Mouse (Mus musculus): ENCODE data around the gene Hoxb8. TPM values are rescaled to one million over a fixed set of nuclear protein-coding genes. Genes with fewer than 3 reads are reported as not detected.

The Hoxb8 gene
- polyA plus RNA-seq, 1 experiment = 0.48 TPM

- Histone ChIP-seq H3K27ac (ENCODE audit: insufficient read depth, low read length) (0 out of 2 replicates have a peak overlapping the region, but pooled peaks have one; percentile 22), H3K9me3 (replicated peaks; ENCODE audit: control insufficient read depth, insufficient read depth, low read length, poor library complexity, severe bottlenecking) (no peaks in the 10 kb centered on the region), H3K9ac (ENCODE audit: low read depth, poor library complexity, severe bottlenecking) (no peak overlapping the region), H3K27me3 (ENCODE audit: control insufficient read depth, insufficient read depth, low read length, poor library complexity, severe bottlenecking) (peaks cover 13% of the 10 kb centered on the region), H3K4me3 (ENCODE audit: low read depth, low read length) (no peak overlapping the region), H3K4me1 (ENCODE audit: control insufficient read depth, insufficient read depth, low read length) (peaks cover 3% of the 10 kb centered on the region), H3K36me3 (ENCODE audit: control insufficient read depth, insufficient read depth, low read length, poor library complexity, severe bottlenecking) (0 out of 2 replicates have a peak, but pooled peaks cover 3% of the 10 kb centered on the region)
- no peak for TF ChIP-seq POLR2A (IDR thresholded peaks at IDR 0.05; ENCODE audit: insufficient read depth, low read length)
- no peak for TF ChIP-seq EP300 (IDR thresholded peaks at IDR 0.05; ENCODE audit: insufficient read depth, low read depth, low read length)
- TF ChIP-seq CTCF (IDR thresholded peaks at IDR 0.05; ENCODE audit: low read depth, low read length) = no peak
Observed at GRCm38 (mm10) chr11:96254221-96254620, 27.5 kb upstream of the Hoxb8 start.

GRCm38 (mm10) chr11:96255111-96255995, 26.4 kb upstream of the Hoxb8 start:
- H3K9ac ChIP-seq (ENCODE audit: low read depth, poor library complexity, severe bottlenecking) = no peak overlapping the region

GRCm38 (mm10) chr11:96255996-96256445, 25.7 kb upstream of the Hoxb8 start:
- no peaks in the 10 kb centered on the region for H3K4me1 ChIP-seq (ENCODE audit: control insufficient read depth, insufficient read depth, low read length)
- H3K4me3 ChIP-seq (ENCODE audit: low read depth, low read length) = no peak overlapping the region
- no peak for TF ChIP-seq POLR2A (IDR thresholded peaks at IDR 0.05; ENCODE audit: insufficient read depth, low read length)
- peak; percentile 9 for TF ChIP-seq CTCF (IDR thresholded peaks at IDR 0.05; ENCODE audit: low read depth, low read length)
- TF ChIP-seq EP300 (IDR thresholded peaks at IDR 0.05; ENCODE audit: insufficient read depth, low read depth, low read length) = no peak
- H3K27ac ChIP-seq (ENCODE audit: insufficient read depth, low read length) = no peak overlapping the region
- no peaks in the 10 kb centered on the region for H3K9me3 ChIP-seq (replicated peaks; ENCODE audit: control insufficient read depth, insufficient read depth, low read length, poor library complexity, severe bottlenecking)
- H3K27me3 ChIP-seq (ENCODE audit: control insufficient read depth, insufficient read depth, low read length, poor library complexity, severe bottlenecking) = peaks cover 11% of the 10 kb centered on the region
- no peak overlapping the region for H3K9ac ChIP-seq (ENCODE audit: low read depth, poor library complexity, severe bottlenecking)
- 0 out of 2 replicates have a peak, but pooled peaks cover 3% of the 10 kb centered on the region for H3K36me3 ChIP-seq (ENCODE audit: control insufficient read depth, insufficient read depth, low read length, poor library complexity, severe bottlenecking)

More at GRCm38 (mm10) chr11:96255111-96255995, 26.4 kb upstream of the Hoxb8 start:
- Histone ChIP-seq H3K4me3 (ENCODE audit: low read depth, low read length) (peak overlapping the region; percentile 32), H3K4me1 (ENCODE audit: control insufficient read depth, insufficient read depth, low read length) (peaks cover 1% of the 10 kb centered on the region), H3K9me3 (replicated peaks; ENCODE audit: control insufficient read depth, insufficient read depth, low read length, poor library complexity, severe bottlenecking) (no peaks in the 10 kb centered on the region), H3K27ac (ENCODE audit: insufficient read depth, low read length) (no peak overlapping the region), H3K27me3 (ENCODE audit: control insufficient read depth, insufficient read depth, low read length, poor library complexity, severe bottlenecking) (peaks cover 13% of the 10 kb centered on the region), H3K36me3 (ENCODE audit: control insufficient read depth, insufficient read depth, low read length, poor library complexity, severe bottlenecking) (0 out of 2 replicates have a peak, but pooled peaks cover 3% of the 10 kb centered on the region)
- no peak for TF ChIP-seq CTCF (IDR thresholded peaks at IDR 0.05; ENCODE audit: low read depth, low read length)
- TF ChIP-seq EP300 (IDR thresholded peaks at IDR 0.05; ENCODE audit: insufficient read depth, low read depth, low read length) = no peak
- TF ChIP-seq POLR2A (IDR thresholded peaks at IDR 0.05; ENCODE audit: insufficient read depth, low read length) = no peak

- Histone ChIP-seq H3K4me3 (ENCODE audit: low read depth, low read length) (no peak overlapping the region), H3K27ac (ENCODE audit: insufficient read depth, low read length) (no peak overlapping the region), H3K27me3 (ENCODE audit: control insufficient read depth, insufficient read depth, low read length, poor library complexity, severe bottlenecking) (peaks cover 11% of the 10 kb centered on the region), H3K4me1 (ENCODE audit: control insufficient read depth, insufficient read depth, low read length) (no peaks in the 10 kb centered on the region), H3K36me3 (ENCODE audit: control insufficient read depth, insufficient read depth, low read length, poor library complexity, severe bottlenecking) (peaks cover 6% of the 10 kb centered on the region), H3K9ac (ENCODE audit: low read depth, poor library complexity, severe bottlenecking) (no peak overlapping the region), H3K9me3 (replicated peaks; ENCODE audit: control insufficient read depth, insufficient read depth, low read length, poor library complexity, severe bottlenecking) (no peaks in the 10 kb centered on the region)
- TF ChIP-seq EP300 (IDR thresholded peaks at IDR 0.05; ENCODE audit: insufficient read depth, low read depth, low read length) (no peak), CTCF (IDR thresholded peaks at IDR 0.05; ENCODE audit: low read depth, low read length) (no peak), POLR2A (IDR thresholded peaks at IDR 0.05; ENCODE audit: insufficient read depth, low read length) (no peak)
Observed at GRCm38 (mm10) chr11:96257141-96257540, 24.6 kb upstream of the Hoxb8 start.

GRCm38 (mm10) chr11:96259038-96259437, 22.7 kb upstream of the Hoxb8 start:
- no peaks in the 10 kb centered on the region for H3K9me3 ChIP-seq (replicated peaks; ENCODE audit: control insufficient read depth, insufficient read depth, low read length, poor library complexity, severe bottlenecking)
- no peak overlapping the region for H3K27ac ChIP-seq (ENCODE audit: insufficient read depth, low read length)
- no peak for TF ChIP-seq EP300 (IDR thresholded peaks at IDR 0.05; ENCODE audit: insufficient read depth, low read depth, low read length)
- TF ChIP-seq POLR2A (IDR thresholded peaks at IDR 0.05; ENCODE audit: insufficient read depth, low read length) = no peak
- TF ChIP-seq CTCF (IDR thresholded peaks at IDR 0.05; ENCODE audit: low read depth, low read length) = no peak
- no peaks in the 10 kb centered on the region for H3K4me1 ChIP-seq (ENCODE audit: control insufficient read depth, insufficient read depth, low read length)
- H3K9ac ChIP-seq (ENCODE audit: low read depth, poor library complexity, severe bottlenecking) = no peak overlapping the region
- peaks cover 15% of the 10 kb centered on the region for H3K27me3 ChIP-seq (ENCODE audit: control insufficient read depth, insufficient read depth, low read length, poor library complexity, severe bottlenecking)
- H3K4me3 ChIP-seq (ENCODE audit: low read depth, low read length) = no peak overlapping the region
- H3K36me3 ChIP-seq (ENCODE audit: control insufficient read depth, insufficient read depth, low read length, poor library complexity, severe bottlenecking) = peaks cover 13% of the 10 kb centered on the region

GRCm38 (mm10) chr11:96259511-96259910, 22.2 kb upstream of the Hoxb8 start:
- no peaks in the 10 kb centered on the region for H3K9me3 ChIP-seq (replicated peaks; ENCODE audit: control insufficient read depth, insufficient read depth, low read length, poor library complexity, severe bottlenecking)
- H3K27ac ChIP-seq (ENCODE audit: insufficient read depth, low read length) = no peak overlapping the region
- H3K4me1 ChIP-seq (ENCODE audit: control insufficient read depth, insufficient read depth, low read length) = no peaks in the 10 kb centered on the region

More at GRCm38 (mm10) chr11:96259511-96259910, 22.2 kb upstream of the Hoxb8 start:
- no peak overlapping the region for H3K4me3 ChIP-seq (ENCODE audit: low read depth, low read length)
- H3K9ac ChIP-seq (ENCODE audit: low read depth, poor library complexity, severe bottlenecking) = no peak overlapping the region
- peaks cover 13% of the 10 kb centered on the region for H3K36me3 ChIP-seq (ENCODE audit: control insufficient read depth, insufficient read depth, low read length, poor library complexity, severe bottlenecking)
- H3K27me3 ChIP-seq (ENCODE audit: control insufficient read depth, insufficient read depth, low read length, poor library complexity, severe bottlenecking) = peaks cover 15% of the 10 kb centered on the region
- TF ChIP-seq POLR2A (IDR thresholded peaks at IDR 0.05; ENCODE audit: insufficient read depth, low read length) (no peak), CTCF (IDR thresholded peaks at IDR 0.05; ENCODE audit: low read depth, low read length) (no peak), EP300 (IDR thresholded peaks at IDR 0.05; ENCODE audit: insufficient read depth, low read depth, low read length) (no peak)
